Mouse (Mus musculus): Measurements from ENCODE around the gene Cox7a2l.

DNA sequence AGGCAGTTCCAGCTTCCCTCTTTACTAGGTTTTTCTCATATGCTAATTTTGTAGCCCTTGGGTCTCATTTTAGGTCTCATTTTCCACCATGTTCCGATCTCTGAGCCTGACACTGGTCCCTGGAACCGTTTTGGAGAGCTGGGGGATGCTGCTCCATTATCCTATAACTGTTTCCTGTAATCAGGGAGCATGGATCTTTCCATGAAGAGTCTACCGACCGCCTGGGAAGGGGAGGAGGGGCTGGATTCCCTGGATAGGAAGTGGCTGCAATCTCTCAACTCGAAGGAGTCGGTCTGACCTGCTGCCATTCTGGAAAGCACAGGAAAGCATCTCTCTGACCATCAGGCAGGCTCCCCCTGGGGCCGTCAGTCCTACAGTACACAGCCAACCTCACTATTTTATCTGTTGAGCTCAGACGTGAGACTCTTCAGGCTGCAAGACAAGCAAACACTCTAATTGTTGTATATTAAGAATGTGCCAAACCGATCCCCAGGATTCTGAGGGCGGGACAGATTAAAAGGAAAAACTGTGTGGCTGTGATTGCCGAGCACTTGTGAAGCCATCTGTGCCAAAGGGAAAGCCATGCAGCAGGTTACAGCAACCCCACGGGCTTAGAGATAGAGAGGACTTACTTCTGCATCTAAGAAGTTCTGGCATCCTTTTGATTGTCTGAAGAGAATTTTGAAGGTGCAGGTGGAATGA is 47.1 kb upstream of the Cox7a2l start:
- no peak for TF ChIP-seq CTCF (IDR thresholded peaks at IDR 0.05; ENCODE audit: low read depth, low read length)
- no peak for TF ChIP-seq POLR2A (IDR thresholded peaks at IDR 0.05; ENCODE audit: extremely low read depth, insufficient read depth, low read length)
